Mouse (Mus musculus): ENCODE results near the gene 1700020L24Rik.

GRCm38 (mm10) chr11:83437377-83437776, at the start of gene 1700020L24Rik:
- TF ChIP-seq CTCF (IDR thresholded peaks at IDR 0.05; ENCODE audit: low read depth): no peak
- no peak for TF ChIP-seq EP300 (optimal IDR thresholded peaks at IDR 0.05)

Data from stomach, postnatal 0 days (tissue).